ENCODE assay signal across 9 mouse cellular contexts in the genomic region with DNA sequence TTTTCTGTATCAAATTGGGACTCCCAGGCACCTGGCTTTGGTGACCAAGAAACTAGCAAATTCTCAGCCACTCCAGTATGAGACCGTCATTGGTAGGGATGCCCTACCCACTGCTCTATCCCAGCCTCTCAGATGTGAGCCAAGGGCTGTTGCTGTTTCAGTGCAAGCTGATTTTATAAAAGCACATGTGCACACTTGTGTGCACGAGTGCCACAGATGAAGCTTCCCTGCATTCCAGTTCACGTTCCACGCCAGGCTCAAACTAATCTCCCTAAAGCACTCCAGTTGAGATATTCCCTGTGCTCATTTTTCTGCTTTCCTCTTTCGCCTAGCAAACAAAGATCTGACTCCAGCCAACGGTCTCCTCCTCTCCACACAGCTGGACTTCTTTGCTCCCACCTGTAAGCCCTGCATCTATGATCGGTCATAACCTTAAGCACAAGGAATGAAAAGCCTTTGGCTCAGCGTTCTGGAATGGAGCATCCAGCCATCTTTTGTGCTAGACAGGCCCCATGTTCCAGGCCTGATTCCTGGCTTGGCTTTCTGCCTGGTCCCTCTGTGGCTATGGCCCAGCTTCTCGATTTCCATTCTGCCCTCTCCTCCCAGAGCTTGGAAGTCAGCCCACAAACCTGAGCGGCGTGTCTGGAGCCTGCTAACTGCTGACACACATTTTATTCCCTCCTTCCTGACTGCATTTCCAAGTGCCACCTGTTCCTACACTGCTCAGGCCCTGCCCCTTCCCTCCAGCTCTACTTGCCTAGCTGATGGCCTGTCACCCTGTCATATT.
DNase-seq lines count a peak whose midpoint lies in the region; ATAC-seq and TF ChIP-seq lines count a peak whose summit lies in the region.
"Had no signal": no experiment of that assay in that cellular context is flagged by ENCODE, and none has a peak within 500 bp of the region (broad histone marks: within the 10 kb centered on the region; RNA-seq: fewer than 3 reads in every experiment).

No protein-coding gene starts in this region.

- peak; percentile 25; the same call in 1 of the 2 replicates for TF ChIP-seq EP300 in heart, postnatal 0 days (IDR thresholded peaks at IDR 0.05; ENCODE audit: low read depth)

- H3K9ac ChIP-seq in forebrain, embryonic 16.5 days (replicated peaks; ENCODE audit: low read depth, low read length) = no peak overlapping the region
- no peak overlapping the region for H3K9ac ChIP-seq in heart, postnatal 0 days (replicated peaks; ENCODE audit: low read depth, low read length)
- no peak overlapping the region for H3K9ac ChIP-seq in lung, embryonic 14.5 days
- H3K9ac ChIP-seq in stomach, embryonic 16.5 days (ENCODE audit: low read length) = no peak overlapping the region

- TF ChIP-seq CTCF in heart, postnatal 0 days (IDR thresholded peaks at IDR 0.05; ENCODE audit: low read depth) = no peak
- TF ChIP-seq CTCF in lung, embryonic 14.5 days (IDR thresholded peaks at IDR 0.05; ENCODE audit: low read depth) = no peak

- H3K27ac ChIP-seq in forebrain, embryonic 16.5 days (ENCODE audit: low read length) = peak overlapping the region; percentile 74
- H3K27ac ChIP-seq in heart, postnatal 0 days (ENCODE audit: low read depth) = peak overlapping the region; percentile 84
- H3K27ac ChIP-seq in lung, embryonic 14.5 days (ENCODE audit: low read depth) = peak overlapping the region; percentile 65; the same call in 1 of the 2 replicates
- peak overlapping the region; percentile 47 for H3K27ac ChIP-seq in stomach, embryonic 16.5 days (ENCODE audit: low read length)

- peaks cover 22% of the 10 kb centered on the region for H3K4me1 ChIP-seq in forebrain, embryonic 16.5 days (replicated peaks; ENCODE audit: control insufficient read depth, insufficient read depth, low read length)
- H3K4me1 ChIP-seq in heart, postnatal 0 days (ENCODE audit: control insufficient read depth, insufficient read depth) = peaks cover 24% of the 10 kb centered on the region
- H3K4me1 ChIP-seq in lung, embryonic 14.5 days (ENCODE audit: insufficient read depth) = 0 out of 2 replicates have a peak, but pooled peaks cover 4% of the 10 kb centered on the region
- peaks cover 6% of the 10 kb centered on the region; the same call in 1 of the 2 replicates for H3K4me1 ChIP-seq in stomach, embryonic 16.5 days (ENCODE audit: control insufficient read depth, insufficient read depth, low read length)

- H3K4me2 ChIP-seq in forebrain, embryonic 16.5 days (ENCODE audit: low read length) = no peak overlapping the region
- H3K4me2 ChIP-seq in heart, postnatal 0 days (ENCODE audit: low read depth, low read length) = no peak overlapping the region
- H3K4me2 ChIP-seq in lung, embryonic 14.5 days = no peak overlapping the region
- H3K4me2 ChIP-seq in stomach, embryonic 16.5 days (ENCODE audit: low read depth, low read length) = no peak overlapping the region

- H3K27me3 ChIP-seq in forebrain, embryonic 16.5 days (replicated peaks; ENCODE audit: control insufficient read depth, insufficient read depth, low read length) = no peaks in the 10 kb centered on the region
- no peaks in the 10 kb centered on the region for H3K27me3 ChIP-seq in heart, postnatal 0 days (ENCODE audit: control insufficient read depth, insufficient read depth, low read length)
- H3K27me3 ChIP-seq in lung, embryonic 14.5 days (ENCODE audit: insufficient read depth, low read length) = no peaks in the 10 kb centered on the region
- H3K27me3 ChIP-seq in stomach, embryonic 16.5 days (ENCODE audit: control insufficient read depth, insufficient read depth, low read length) = no peaks in the 10 kb centered on the region

- ATAC-seq in forebrain, embryonic 16.5 days = peak; percentile 93
- peak; percentile 86 for ATAC-seq in heart, postnatal 0 days (ENCODE audit: insufficient read depth, low read depth)
- ATAC-seq in lung, embryonic 14.5 days (ENCODE audit: insufficient read depth) = peak; percentile 90
- peak; percentile 86 for ATAC-seq in stomach, embryonic 16.5 days (ENCODE audit: insufficient read depth, low FRiP score)

- 39% methylated on average over 11 of the region's 11 CpGs for WGBS in forebrain, embryonic 16.5 days
- 16% methylated on average over 11 of the region's 11 CpGs for WGBS in heart, postnatal 0 days
- 34% methylated on average over 11 of the region's 11 CpGs for WGBS in lung, embryonic 14.5 days
- 46% methylated on average over 11 of the region's 11 CpGs for WGBS in stomach, embryonic 16.5 days

- no peaks in the 10 kb centered on the region for H3K36me3 ChIP-seq in forebrain, embryonic 16.5 days (ENCODE audit: control insufficient read depth, insufficient read depth)
- no peaks in the 10 kb centered on the region for H3K36me3 ChIP-seq in heart, postnatal 0 days (replicated peaks; ENCODE audit: control insufficient read depth, insufficient read depth, low read length)
- no peaks in the 10 kb centered on the region for H3K36me3 ChIP-seq in lung, embryonic 14.5 days (ENCODE audit: insufficient read depth)
- no peaks in the 10 kb centered on the region for H3K36me3 ChIP-seq in stomach, embryonic 16.5 days (ENCODE audit: control insufficient read depth, insufficient read depth, low read length)
- H3K36me3 ChIP-seq: G1E had no signal

- H3K4me3 ChIP-seq in forebrain, embryonic 16.5 days (replicated peaks; ENCODE audit: low read length) = no peak overlapping the region
- no peak overlapping the region for H3K4me3 ChIP-seq in heart, postnatal 0 days (ENCODE audit: low read depth, low read length)
- no peak overlapping the region for H3K4me3 ChIP-seq in lung, embryonic 14.5 days (ENCODE audit: low read depth, low read length)
- no peak overlapping the region for H3K4me3 ChIP-seq in stomach, embryonic 16.5 days (replicated peaks; ENCODE audit: low read length)

- peak; percentile 53 for DNase-seq in ovary, adult 18-20 months (ENCODE audit: low spot score)
- no peak for DNase-seq in ovary, postnatal 10 days (ENCODE audit: low spot score)
- peak; percentile 86 for DNase-seq in heart, postnatal 0 days (ENCODE audit: low spot score)
- DNase-seq in kidney, postnatal 4 days = peak; percentile 72 to 76
- peak; percentile 90 for DNase-seq in lung, embryonic 14.5 days
- DNase-seq in spleen, adult 18-20 months = no peak

- H3K9me3 ChIP-seq in forebrain, embryonic 16.5 days (ENCODE audit: control insufficient read depth, low read length) = no peaks in the 10 kb centered on the region
- H3K9me3 ChIP-seq in heart, postnatal 0 days (replicated peaks; ENCODE audit: control insufficient read depth, low read length) = no peaks in the 10 kb centered on the region
- H3K9me3 ChIP-seq in lung, embryonic 14.5 days (ENCODE audit: low read depth, low read length) = no peaks in the 10 kb centered on the region
- no peaks in the 10 kb centered on the region for H3K9me3 ChIP-seq in stomach, embryonic 16.5 days (replicated peaks; ENCODE audit: control insufficient read depth, low read length)

Comparison
In these comparisons a context has a peak if more than half of its experiments do, and no peak if none do; other contexts are left out.
1. DNase-seq: peak in ovary, adult 18-20 months (single experiment), heart, postnatal 0 days (single experiment), kidney, postnatal 4 days (2 of 2) and lung, embryonic 14.5 days (single experiment); none in ovary, postnatal 10 days (single experiment) and spleen, adult 18-20 months (0 of 2).
2. Peak in every context shown above with its lines, with median percentiles within 50 percentile points of each other: ATAC-seq and H3K27ac ChIP-seq.